Mouse (Mus musculus): Measurements from ENCODE around the gene Cybrd1. TPM values are rescaled to one million over a fixed set of nuclear protein-coding genes. Genes with fewer than 3 reads are reported as not detected.

Gene Cybrd1
- polyA plus RNA-seq, 1 experiment from 2014 or later = 0.42 TPM

- Histone ChIP-seq H3K4me1 (ENCODE audit: control insufficient read depth, insufficient read depth, low read length) (no peaks in the 10 kb centered on the region), H3K36me3 (replicated peaks; ENCODE audit: control insufficient read depth, insufficient read depth, low read depth, low read length) (no peaks in the 10 kb centered on the region), H3K27ac (replicated peaks; ENCODE audit: low read depth, low read length) (no peak overlapping the region), H3K9me3 (replicated peaks; ENCODE audit: control insufficient read depth, low read length) (no peaks in the 10 kb centered on the region), H3K4me2 (ENCODE audit: low read depth, low read length) (no peak overlapping the region), H3K4me3 (ENCODE audit: low read depth, low read length) (no peak overlapping the region), H3K9ac (replicated peaks; ENCODE audit: low read length) (no peak overlapping the region), H3K27me3 (ENCODE audit: control insufficient read depth, insufficient read depth, low read length) (no peaks in the 10 kb centered on the region)
- ATAC-seq (replicated peaks; ENCODE audit: insufficient number of reproducible peaks, low FRiP score, low TSS enrichment, low read depth) (no peak), DNase-seq (ENCODE audit: low spot score) (no peak)
- WGBS = 94% methylated on average over 2 of the region's 2 CpGs
Observed at GRCm38 (mm10) chr2:71130366-71130765, 12.6 kb downstream of the Cybrd1 start.

- no peaks in the 10 kb centered on the region for H3K4me1 ChIP-seq (ENCODE audit: control insufficient read depth, insufficient read depth, low read length)
- no peaks in the 10 kb centered on the region for H3K9me3 ChIP-seq (replicated peaks; ENCODE audit: control insufficient read depth, low read length)
- H3K4me2 ChIP-seq (ENCODE audit: low read depth, low read length) = no peak overlapping the region
- 77% methylated on average over 3 of the region's 3 CpGs for WGBS
- no peak overlapping the region for H3K4me3 ChIP-seq (ENCODE audit: low read depth, low read length)
- H3K9ac ChIP-seq (replicated peaks; ENCODE audit: low read length) = no peak overlapping the region
- no peaks in the 10 kb centered on the region for H3K27me3 ChIP-seq (ENCODE audit: control insufficient read depth, insufficient read depth, low read length)
- H3K27ac ChIP-seq (replicated peaks; ENCODE audit: low read depth, low read length) = no peak overlapping the region
- ATAC-seq (replicated peaks; ENCODE audit: insufficient number of reproducible peaks, low FRiP score, low TSS enrichment, low read depth) (no peak), DNase-seq (ENCODE audit: low spot score) (no peak)
- no peaks in the 10 kb centered on the region for H3K36me3 ChIP-seq (replicated peaks; ENCODE audit: control insufficient read depth, insufficient read depth, low read depth, low read length)
Observed at GRCm38 (mm10) chr2:71131866-71132496, 14.3 kb downstream of the Cybrd1 start.

- Histone ChIP-seq H3K27ac (replicated peaks; ENCODE audit: low read depth, low read length) (no peak overlapping the region), H3K9ac (replicated peaks; ENCODE audit: low read length) (no peak overlapping the region), H3K36me3 (replicated peaks; ENCODE audit: control insufficient read depth, insufficient read depth, low read depth, low read length) (no peaks in the 10 kb centered on the region), H3K4me3 (ENCODE audit: low read depth, low read length) (no peak overlapping the region), H3K4me2 (ENCODE audit: low read depth, low read length) (no peak overlapping the region), H3K9me3 (replicated peaks; ENCODE audit: control insufficient read depth, low read length) (no peaks in the 10 kb centered on the region), H3K27me3 (ENCODE audit: control insufficient read depth, insufficient read depth, low read length) (no peaks in the 10 kb centered on the region), H3K4me1 (ENCODE audit: control insufficient read depth, insufficient read depth, low read length) (no peaks in the 10 kb centered on the region)
- DNase-seq (ENCODE audit: low spot score) = no peak
- 89% methylated on average over 9 of the region's 9 CpGs for WGBS
- ATAC-seq (replicated peaks; ENCODE audit: insufficient number of reproducible peaks, low FRiP score, low TSS enrichment, low read depth) = no peak
Observed at GRCm38 (mm10) chr2:71134041-71134505, 16.4 kb downstream of the Cybrd1 start.

- Histone ChIP-seq H3K4me2 (ENCODE audit: low read depth, low read length) (no peak overlapping the region), H3K27me3 (ENCODE audit: control insufficient read depth, insufficient read depth, low read length) (no peaks in the 10 kb centered on the region), H3K4me1 (ENCODE audit: control insufficient read depth, insufficient read depth, low read length) (no peaks in the 10 kb centered on the region), H3K27ac (replicated peaks; ENCODE audit: low read depth, low read length) (no peak overlapping the region), H3K36me3 (replicated peaks; ENCODE audit: control insufficient read depth, insufficient read depth, low read depth, low read length) (no peaks in the 10 kb centered on the region), H3K4me3 (ENCODE audit: low read depth, low read length) (no peak overlapping the region), H3K9me3 (replicated peaks; ENCODE audit: control insufficient read depth, low read length) (no peaks in the 10 kb centered on the region), H3K9ac (replicated peaks; ENCODE audit: low read length) (no peak overlapping the region)
- DNase-seq (ENCODE audit: low spot score) (no peak), ATAC-seq (replicated peaks; ENCODE audit: insufficient number of reproducible peaks, low FRiP score, low TSS enrichment, low read depth) (no peak)
- 80% methylated on average over 5 of the region's 5 CpGs for WGBS
Observed at GRCm38 (mm10) chr2:71134836-71135235, 17.1 kb downstream of the Cybrd1 start.

- DNase-seq (ENCODE audit: low spot score) = no peak
- no peaks in the 10 kb centered on the region for H3K9me3 ChIP-seq (replicated peaks; ENCODE audit: control insufficient read depth, low read length)
- no peak overlapping the region for H3K9ac ChIP-seq (replicated peaks; ENCODE audit: low read length)
- WGBS = 60% methylated on average over 4 of the region's 4 CpGs
- H3K4me2 ChIP-seq (ENCODE audit: low read depth, low read length) = no peak overlapping the region
- H3K4me1 ChIP-seq (ENCODE audit: control insufficient read depth, insufficient read depth, low read length) = no peaks in the 10 kb centered on the region
- no peak for ATAC-seq (replicated peaks; ENCODE audit: insufficient number of reproducible peaks, low FRiP score, low TSS enrichment, low read depth)
- H3K4me3 ChIP-seq (ENCODE audit: low read depth, low read length) = no peak overlapping the region
- no peaks in the 10 kb centered on the region for H3K36me3 ChIP-seq (replicated peaks; ENCODE audit: control insufficient read depth, insufficient read depth, low read depth, low read length)
- no peak overlapping the region for H3K27ac ChIP-seq (replicated peaks; ENCODE audit: low read depth, low read length)
- H3K27me3 ChIP-seq (ENCODE audit: control insufficient read depth, insufficient read depth, low read length) = no peaks in the 10 kb centered on the region
Observed at GRCm38 (mm10) chr2:71140622-71141021, 22.9 kb downstream of the Cybrd1 start.

GRCm38 (mm10) chr2:71142410-71142809 is 24.7 kb downstream of the Cybrd1 start:
- H3K27ac ChIP-seq (replicated peaks; ENCODE audit: low read depth, low read length) = no peak overlapping the region
- no peak overlapping the region for H3K4me2 ChIP-seq (ENCODE audit: low read depth, low read length)
- DNase-seq (ENCODE audit: low spot score) (no peak), ATAC-seq (replicated peaks; ENCODE audit: insufficient number of reproducible peaks, low FRiP score, low TSS enrichment, low read depth) (no peak)
- no peaks in the 10 kb centered on the region for H3K4me1 ChIP-seq (ENCODE audit: control insufficient read depth, insufficient read depth, low read length)
- no peak overlapping the region for H3K9ac ChIP-seq (replicated peaks; ENCODE audit: low read length)
- 75% methylated on average over 7 of the region's 7 CpGs for WGBS
- H3K9me3 ChIP-seq (replicated peaks; ENCODE audit: control insufficient read depth, low read length) = no peaks in the 10 kb centered on the region
- H3K4me3 ChIP-seq (ENCODE audit: low read depth, low read length) = no peak overlapping the region
- H3K36me3 ChIP-seq (replicated peaks; ENCODE audit: control insufficient read depth, insufficient read depth, low read depth, low read length) = no peaks in the 10 kb centered on the region
- no peaks in the 10 kb centered on the region for H3K27me3 ChIP-seq (ENCODE audit: control insufficient read depth, insufficient read depth, low read length)

GRCm38 (mm10) chr2:71145853-71146252 is 28.1 kb downstream of the Cybrd1 start:
- 84% methylated on average over 4 of the region's 4 CpGs for WGBS

GRCm38 (mm10) chr2:71146266-71146665 is 28.5 kb downstream of the Cybrd1 start:
- H3K9me3 ChIP-seq (replicated peaks; ENCODE audit: control insufficient read depth, low read length) = no peaks in the 10 kb centered on the region
- no peak overlapping the region for H3K4me2 ChIP-seq (ENCODE audit: low read depth, low read length)
- H3K27ac ChIP-seq (replicated peaks; ENCODE audit: low read depth, low read length) = no peak overlapping the region
- H3K4me3 ChIP-seq (ENCODE audit: low read depth, low read length) = no peak overlapping the region
- H3K9ac ChIP-seq (replicated peaks; ENCODE audit: low read length) = no peak overlapping the region
- no peaks in the 10 kb centered on the region for H3K4me1 ChIP-seq (ENCODE audit: control insufficient read depth, insufficient read depth, low read length)
- no peaks in the 10 kb centered on the region for H3K36me3 ChIP-seq (replicated peaks; ENCODE audit: control insufficient read depth, insufficient read depth, low read depth, low read length)
- H3K27me3 ChIP-seq (ENCODE audit: control insufficient read depth, insufficient read depth, low read length) = no peaks in the 10 kb centered on the region
- ATAC-seq (replicated peaks; ENCODE audit: insufficient number of reproducible peaks, low FRiP score, low TSS enrichment, low read depth) (no peak), DNase-seq (ENCODE audit: low spot score) (no peak)
- 57% methylated on average over 3 of the region's 3 CpGs for WGBS

More at GRCm38 (mm10) chr2:71145853-71146252, 28.1 kb downstream of the Cybrd1 start:
- ATAC-seq (replicated peaks; ENCODE audit: insufficient number of reproducible peaks, low FRiP score, low TSS enrichment, low read depth) (no peak), DNase-seq (ENCODE audit: low spot score) (no peak)
- no peaks in the 10 kb centered on the region for H3K36me3 ChIP-seq (replicated peaks; ENCODE audit: control insufficient read depth, insufficient read depth, low read depth, low read length)
- H3K4me3 ChIP-seq (ENCODE audit: low read depth, low read length) = no peak overlapping the region
- no peak overlapping the region for H3K27ac ChIP-seq (replicated peaks; ENCODE audit: low read depth, low read length)
- no peaks in the 10 kb centered on the region for H3K4me1 ChIP-seq (ENCODE audit: control insufficient read depth, insufficient read depth, low read length)
- H3K27me3 ChIP-seq (ENCODE audit: control insufficient read depth, insufficient read depth, low read length) = no peaks in the 10 kb centered on the region
- no peak overlapping the region for H3K9ac ChIP-seq (replicated peaks; ENCODE audit: low read length)
- no peaks in the 10 kb centered on the region for H3K9me3 ChIP-seq (replicated peaks; ENCODE audit: control insufficient read depth, low read length)
- H3K4me2 ChIP-seq (ENCODE audit: low read depth, low read length) = no peak overlapping the region

Data from embryonic facial prominence, embryonic 11.5 days (tissue).